Mouse (Mus musculus) small intestine, adult 2 months (tissue): ENCODE data around the gene Rab44.

ENCODE experiments used
- CTCF ChIP-seq: fragments of 200-500 bp; IDR thresholded peaks from 2 replicates; pipeline ENCODE4 v1.5.1; 2012; ENCODE audit warnings: low read depth, mild to moderate bottlenecking, control low read depth, inconsistent platforms, low read length, moderate library complexity, mixed read lengths; ENCODE audit not compliant: insufficient replicate concordance, insufficient read length; ENCODE audit errors: extremely low read depth
- POLR2A ChIP-seq: fragments of 200-500 bp; IDR thresholded peaks from 2 replicates; pipeline ENCODE4 v1.6.1; 2012; ENCODE audit warnings: low read depth, mild to moderate bottlenecking, control low read depth, inconsistent platforms, low read length, moderate library complexity

- TF ChIP-seq CTCF (peak; percentile 29; the same call in 1 of the 2 replicates), POLR2A (no peak)
Measured at GRCm38 (mm10) chr17:29094310-29095181, 19.4 kb upstream of the Rab44 start.
